Mouse (Mus musculus): Measurements from ENCODE around the gene Ttll5.

Gene Ttll5

GRCm38 (mm10) chr12:85824438-85825264 lies at the start of gene Ttll5, which contains the start of gene Erg28:
Ttll5 (plus strand) TSS chr12:85824659.
Erg28 (minus strand) TSS chr12:85824550.
- DNase-seq (ENCODE audit: low read depth, low spot score) = peak; percentile 98

DNA sequence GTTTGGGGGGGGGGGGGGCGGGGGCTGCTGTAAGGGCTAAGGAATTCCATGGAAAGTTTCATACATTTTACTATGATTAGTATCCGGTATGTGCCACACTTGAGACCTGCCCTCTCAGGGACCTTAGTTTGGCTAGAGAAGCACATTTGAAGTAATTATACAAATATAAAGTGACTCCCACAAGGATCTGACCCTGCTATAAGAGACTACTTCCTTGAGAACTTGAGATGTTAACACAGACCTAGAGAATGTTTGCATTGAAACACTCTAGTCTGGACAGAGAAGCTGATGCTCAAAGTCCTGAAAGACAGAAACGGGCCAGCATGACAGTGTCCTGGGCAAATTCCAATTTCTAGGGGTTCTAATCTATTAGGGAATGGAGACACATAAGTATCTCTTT lies 45.5 kb upstream of the Ttll5 start:
- no peak for DNase-seq (ENCODE audit: low read depth, low spot score)

- no peak for DNase-seq (ENCODE audit: low read depth, low spot score)
These were observed 44.8 kb upstream of the Ttll5 start for GRCm38 (mm10) chr12:85779707-85780106.

DNA sequence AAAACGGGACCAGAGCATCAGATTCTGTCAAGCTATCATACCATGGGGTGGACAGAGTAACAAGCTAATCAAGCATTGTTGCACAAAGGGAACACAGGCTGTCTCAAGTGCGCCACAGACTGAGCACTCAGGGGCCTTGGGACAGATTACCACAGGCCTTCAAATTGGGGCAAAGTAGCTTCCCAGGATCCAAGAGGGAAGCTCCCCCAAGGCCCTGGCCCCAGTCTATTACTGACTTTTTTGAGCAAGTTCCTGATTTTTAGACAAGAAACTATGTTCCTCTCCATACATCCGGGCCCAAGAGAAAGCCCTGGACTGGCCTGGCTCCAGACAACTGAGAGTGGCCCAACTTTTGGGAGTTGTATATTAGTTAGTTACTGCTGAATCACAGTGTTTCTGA lies 42.9 kb upstream of the Ttll5 start:
- no peak for DNase-seq (ENCODE audit: low read depth, low spot score)

DNA sequence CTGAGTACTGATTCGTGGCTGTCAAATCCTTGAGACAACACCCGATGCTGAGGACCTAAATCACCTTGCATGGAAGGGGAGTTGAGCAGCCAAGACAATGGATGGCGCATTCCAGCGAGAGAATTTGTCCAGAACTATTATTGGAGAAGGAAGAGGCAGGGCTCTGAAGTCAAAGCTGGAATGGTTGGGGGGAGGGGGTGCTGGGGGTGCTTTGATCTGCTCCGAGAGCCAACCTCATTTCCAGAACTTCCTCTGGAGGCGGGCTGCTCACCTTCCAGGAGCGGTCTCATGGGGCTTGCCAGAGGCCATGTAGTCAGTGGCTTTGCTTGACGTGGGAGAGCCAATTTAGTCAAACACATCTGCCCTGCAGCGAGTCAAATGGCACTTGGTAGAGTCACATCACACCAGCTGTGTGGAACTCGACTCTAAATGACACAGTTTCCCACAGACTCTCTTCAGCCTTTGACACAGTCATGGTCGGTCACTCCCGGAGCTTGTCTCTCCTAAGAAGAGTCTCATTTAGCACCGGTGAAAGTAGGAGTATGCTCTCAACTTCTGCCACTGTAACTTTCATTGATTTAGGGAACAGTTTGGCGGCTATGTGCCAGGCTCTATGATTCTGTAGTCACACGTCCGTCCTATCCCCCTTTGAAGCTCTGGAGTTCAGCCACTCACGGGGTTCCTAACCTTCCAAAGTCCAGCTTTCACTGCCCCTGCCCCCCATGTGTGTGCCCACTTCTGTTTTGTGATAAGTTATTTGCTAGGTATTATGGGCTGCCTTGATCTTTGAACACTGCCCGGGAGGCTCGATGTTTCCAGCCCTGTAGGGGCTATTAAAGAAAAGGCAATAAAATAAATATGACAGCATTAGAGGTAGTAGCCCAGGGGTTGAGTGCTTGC lies 39.3 kb upstream of the Ttll5 start:
- DNase-seq (ENCODE audit: low read depth, low spot score) = peak; percentile 90

DNA sequence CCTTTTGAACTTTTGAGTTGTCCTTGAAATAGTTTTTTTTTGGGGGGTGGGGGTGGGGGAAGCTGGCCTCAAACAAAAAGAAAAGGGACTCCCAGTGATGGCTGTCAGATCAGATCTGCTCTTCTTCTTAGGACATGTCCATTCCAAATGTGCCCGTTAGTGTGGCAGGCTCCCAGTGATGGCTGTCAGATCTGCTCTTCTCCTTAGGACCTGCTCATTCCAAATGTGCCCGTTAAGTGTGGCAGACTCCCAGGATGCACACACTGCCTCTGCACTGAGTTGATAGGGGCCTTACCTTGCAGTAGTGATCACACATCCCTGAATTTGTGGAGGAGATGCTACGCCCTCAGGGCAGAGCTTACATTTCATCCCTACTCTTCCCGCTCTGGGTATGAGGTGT lies 32.3 kb upstream of the Ttll5 start:
- DNase-seq (ENCODE audit: low read depth, low spot score) = no peak

- DNase-seq (ENCODE audit: low read depth, low spot score) = peak; percentile 27
These were observed 31.6 kb upstream of the Ttll5 start for GRCm38 (mm10) chr12:85792821-85793346.

- DNase-seq (ENCODE audit: low read depth, low spot score) = no peak
These were observed 30.4 kb upstream of the Ttll5 start for GRCm38 (mm10) chr12:85794094-85794493.

DNA sequence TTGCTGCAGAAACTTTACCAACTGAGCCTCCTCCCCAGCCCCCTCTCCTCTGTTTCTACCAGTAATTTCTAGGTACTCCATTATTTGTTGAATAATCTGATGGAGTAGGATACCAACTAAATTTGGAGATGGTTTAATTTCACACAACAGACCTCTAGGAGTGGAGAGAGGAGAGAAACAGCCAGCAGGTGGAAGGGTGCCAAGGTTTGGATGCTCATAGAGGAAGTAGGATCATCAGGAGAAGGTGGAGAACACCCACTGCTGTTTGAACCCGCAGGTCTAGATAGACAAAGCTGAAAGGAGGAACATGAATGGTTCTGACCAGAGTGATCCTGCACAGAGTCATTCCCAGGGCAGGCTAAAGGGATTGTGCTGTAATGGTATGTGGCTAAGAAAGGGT lies 28.9 kb upstream of the Ttll5 start:
- no peak for DNase-seq (ENCODE audit: low read depth, low spot score)

- DNase-seq (ENCODE audit: low read depth, low spot score) = no peak
These were observed 24.4 kb upstream of the Ttll5 start for GRCm38 (mm10) chr12:85800031-85800430.

DNA sequence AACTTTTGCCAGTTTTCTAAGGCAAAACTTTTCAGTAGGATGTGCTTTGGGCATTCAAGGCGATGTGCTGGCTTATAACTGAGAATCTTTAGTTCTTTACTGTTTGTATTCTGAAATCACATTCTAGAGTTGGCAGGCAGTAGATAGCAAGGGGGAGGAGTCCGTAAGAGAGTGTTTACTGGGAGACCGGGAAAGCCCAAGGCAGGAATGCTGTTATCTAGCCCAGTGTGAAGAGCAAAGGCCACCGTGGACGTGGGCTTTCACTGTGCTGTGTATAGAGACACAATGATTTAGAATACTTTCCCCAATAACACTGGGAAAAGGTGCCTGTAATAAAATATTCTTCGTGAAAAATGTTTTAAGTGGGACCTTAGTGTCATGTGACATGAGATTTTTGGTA lies 14.7 kb upstream of the Ttll5 start:
- no peak for DNase-seq (ENCODE audit: low read depth, low spot score)

GRCm38 (mm10) chr12:85810959-85811358 lies 13.5 kb upstream of the Ttll5 start:
- DNase-seq (ENCODE audit: low read depth, low spot score) = no peak

DNA sequence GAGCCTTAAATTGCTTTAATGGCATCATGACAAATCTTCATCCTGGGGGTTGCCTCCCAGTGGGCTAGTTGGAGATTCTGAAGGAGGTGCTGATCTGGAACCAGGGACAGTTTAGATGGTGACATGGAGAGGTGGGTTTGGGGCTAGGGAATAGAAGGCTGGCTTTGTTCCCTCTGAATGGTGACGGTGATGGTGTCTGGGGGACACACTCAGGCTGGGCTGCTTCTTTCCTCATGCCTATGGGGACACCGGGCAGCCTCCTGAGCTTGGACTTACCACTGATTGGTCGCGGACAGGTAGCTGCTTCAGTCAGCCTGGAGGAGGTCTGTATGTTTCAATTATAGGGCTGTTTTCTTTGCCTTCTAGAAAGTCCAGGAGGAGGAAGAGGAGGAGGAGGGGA lies 12.8 kb upstream of the Ttll5 start:
- no peak for DNase-seq (ENCODE audit: low read depth, low spot score)

- peak; percentile 77 for DNase-seq (ENCODE audit: low read depth, low spot score)
These were observed 10.9 kb upstream of the Ttll5 start for GRCm38 (mm10) chr12:85813599-85813998.

DNA sequence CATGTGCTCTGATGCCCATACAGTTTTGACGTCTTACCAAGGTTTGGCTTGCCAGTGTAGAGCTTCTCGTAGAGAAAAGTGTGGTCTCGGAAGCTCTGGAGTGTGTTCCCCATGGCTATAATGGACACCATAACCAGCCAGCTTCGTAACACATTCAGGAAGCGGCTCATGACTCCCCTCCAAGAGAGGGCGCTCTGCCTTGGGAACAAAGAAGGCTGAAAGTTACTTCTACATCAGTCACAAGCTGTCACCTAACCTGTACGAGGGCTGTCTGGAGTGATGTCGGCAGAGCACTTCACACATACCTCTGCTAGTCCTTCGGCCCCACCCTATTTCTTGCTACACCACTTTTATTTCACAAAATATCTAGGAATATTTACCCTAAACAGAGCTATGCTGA lies 2.4 kb upstream of the Ttll5 start:
- DNase-seq (ENCODE audit: low read depth, low spot score) = peak; percentile 62

DNA sequence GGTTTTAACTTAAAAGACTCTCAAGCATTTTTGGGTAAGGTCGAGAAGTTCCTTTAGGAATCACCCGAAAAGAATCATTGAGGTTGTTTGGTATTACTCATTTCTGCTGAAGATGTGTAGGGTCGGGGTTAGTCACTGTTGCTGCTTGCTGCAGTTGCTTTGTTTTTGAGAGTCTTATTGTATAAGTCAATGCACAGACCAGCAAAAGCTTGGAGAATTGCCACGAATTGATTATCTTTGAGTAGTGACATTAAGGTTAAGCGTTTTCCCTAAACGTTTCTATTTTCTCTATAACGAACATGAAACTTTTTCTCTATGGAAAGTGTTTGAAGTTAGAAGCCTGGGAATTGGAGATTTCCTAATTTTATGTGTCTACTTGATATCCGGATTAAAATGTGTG lies 902 bp downstream of the Ttll5 start:
- no peak for DNase-seq (ENCODE audit: low read depth, low spot score)

DNA sequence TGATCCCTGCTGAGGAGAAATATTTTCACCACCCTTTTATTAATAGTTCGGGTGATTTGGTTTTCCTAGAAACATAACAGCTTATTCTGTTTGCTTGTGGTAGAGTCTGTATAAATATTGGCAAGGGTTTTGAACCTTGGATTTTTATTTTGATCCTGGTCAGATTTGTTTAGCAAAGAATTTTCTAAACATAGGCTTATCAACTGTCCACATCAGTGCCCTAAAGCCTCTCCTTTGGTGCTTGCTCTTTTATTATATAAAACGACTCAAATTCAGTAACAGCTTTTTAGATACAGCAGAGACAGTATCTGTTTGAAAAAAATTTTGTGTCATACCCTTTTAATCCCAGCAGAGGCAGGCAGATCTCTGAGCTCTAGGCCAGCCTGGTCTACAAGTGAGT lies 1.4 kb downstream of the Ttll5 start:
- DNase-seq (ENCODE audit: low read depth, low spot score) = no peak

DNA sequence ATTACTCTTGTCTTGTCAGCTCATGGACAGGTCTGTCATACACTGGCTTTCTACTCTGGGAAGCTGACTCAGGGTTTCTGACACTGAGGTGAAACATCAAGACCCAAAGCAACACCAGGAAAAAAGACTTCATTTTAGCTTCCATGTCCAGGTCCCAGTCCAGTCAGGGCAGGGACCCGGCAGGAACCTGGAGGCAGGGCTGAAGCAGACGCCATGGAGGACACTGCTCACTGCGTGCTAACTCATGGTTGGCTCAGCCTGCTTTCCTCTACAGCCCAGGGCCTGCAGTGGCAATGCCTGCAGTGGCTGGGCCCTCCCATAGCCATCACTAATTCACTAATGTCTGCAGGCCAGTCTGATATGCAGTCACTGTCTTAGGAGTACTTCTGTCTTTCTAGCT lies 4.4 kb downstream of the Ttll5 start:
- no peak for DNase-seq (ENCODE audit: low read depth, low spot score)

GRCm38 (mm10) chr12:85829866-85830265 lies 5.4 kb downstream of the Ttll5 start:
- no peak for DNase-seq (ENCODE audit: low read depth, low spot score)

- DNase-seq (ENCODE audit: low read depth, low spot score) = no peak
These were observed 6.2 kb downstream of the Ttll5 start for GRCm38 (mm10) chr12:85830691-85831090.

DNA sequence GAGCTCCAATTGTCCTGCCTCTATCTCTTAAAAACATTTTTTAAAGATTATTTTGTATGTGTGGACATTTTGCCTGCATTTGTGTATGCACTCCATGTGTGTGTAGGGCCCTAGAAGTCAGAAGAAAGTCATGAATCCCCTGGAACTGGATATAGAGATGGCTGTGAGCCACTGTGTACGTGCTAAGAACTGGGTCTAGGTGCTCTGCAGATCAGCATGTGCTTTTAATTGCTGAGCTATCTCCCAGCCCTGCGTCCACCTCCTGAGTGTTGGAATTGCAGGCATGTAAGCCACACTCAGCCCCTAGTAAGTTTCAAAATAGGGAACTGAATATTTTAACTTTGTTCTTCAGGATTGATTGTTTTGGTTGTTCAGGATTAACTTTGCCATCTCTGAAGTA lies 10.1 kb downstream of the Ttll5 start:
- no peak for DNase-seq (ENCODE audit: low read depth, low spot score)

GRCm38 (mm10) chr12:85837765-85838164 lies 13.3 kb downstream of the Ttll5 start:
- no peak for DNase-seq (ENCODE audit: low read depth, low spot score)
